ENCODE assay signal across 8 mouse cellular contexts in the genomic region with DNA sequence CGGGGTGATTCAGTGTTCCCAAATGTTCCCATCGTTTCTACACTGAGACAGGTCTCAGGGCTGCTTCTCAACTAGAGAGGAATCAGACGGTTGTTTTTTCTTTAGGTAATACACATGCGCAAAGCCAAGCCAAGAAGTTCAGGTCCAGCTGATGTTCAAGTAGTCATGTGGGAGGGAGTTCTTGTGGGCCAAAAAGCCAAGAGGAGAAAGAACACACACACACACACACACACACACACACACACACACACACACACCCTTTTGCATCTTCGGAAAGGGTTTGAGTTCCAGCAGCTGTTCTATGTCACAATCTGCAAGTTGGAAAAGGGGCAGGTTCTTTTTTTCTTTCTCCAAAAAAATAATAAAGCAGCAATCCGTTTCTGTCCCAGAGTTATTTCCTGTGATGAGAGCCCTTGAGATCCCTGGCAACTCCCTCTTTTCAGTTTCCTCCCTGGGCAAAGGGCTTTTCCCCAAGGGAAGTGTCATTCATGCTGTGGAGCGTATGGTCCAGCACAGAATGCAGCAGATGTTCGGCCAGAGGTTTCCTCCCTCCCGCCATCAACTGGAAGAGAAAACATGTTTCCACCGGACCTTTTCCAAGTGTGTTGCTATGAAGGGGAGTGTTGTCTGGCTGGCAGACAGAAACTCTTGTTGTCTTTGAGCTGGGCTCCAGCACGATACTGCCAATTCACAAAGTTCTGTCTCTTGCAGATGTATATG. TPM values are rescaled to one million over a fixed set of nuclear protein-coding genes. Genes with fewer than 3 reads are reported as not detected.
DNase-seq lines count a peak whose midpoint lies in the region; ATAC-seq lines count a peak whose summit lies in the region.

No protein-coding gene starts in this region.

- H3K4me3 ChIP-seq in neural tube, embryonic 12.5 days, result no peak overlapping the region
- H3K4me3 ChIP-seq in heart, embryonic 12.5 days, result peak overlapping the region; percentile 30

- DNase-seq in neural tube, embryonic 10.5 days (ENCODE audit: extremely low spot score, low spot score), result no peak
- DNase-seq in kidney, postnatal 14 days, result peak; percentile 86
- DNase-seq in ovary, postnatal 36 days (ENCODE audit: low spot score), result peak; percentile 18
- no peak for DNase-seq in layer of hippocampus, postnatal 25 days (ENCODE audit: extremely low spot score in 1 of 2, low spot score in 1 of 2)
- DNase-seq in thymus, postnatal 36 days, result no peak

- H3K9me3 ChIP-seq in neural tube, embryonic 12.5 days, result no peaks in the 10 kb centered on the region
- H3K9me3 ChIP-seq in heart, embryonic 12.5 days (replicated peaks), result no peaks in the 10 kb centered on the region

- H3K4me2 ChIP-seq in neural tube, embryonic 12.5 days (replicated peaks), result 0 out of 2 replicates have a peak overlapping the region, but pooled peaks have one; percentile 18
- H3K4me2 ChIP-seq in heart, embryonic 12.5 days, result peak overlapping the region; percentile 67

- no peaks in the 10 kb centered on the region for H3K4me1 ChIP-seq in neural tube, embryonic 12.5 days
- peaks cover 16% of the 10 kb centered on the region for H3K4me1 ChIP-seq in heart, embryonic 12.5 days (replicated peaks)

- ATAC-seq in neural tube, embryonic 12.5 days (ENCODE audit: low FRiP score, low read depth), result no peak
- peak; percentile 78 for ATAC-seq in heart, embryonic 12.5 days (ENCODE audit: insufficient number of reproducible peaks, low FRiP score)
- ATAC-seq in erythroid progenitor cell, adult 5-6 weeks (replicated peaks; ENCODE audit: low FRiP score, poor library complexity, severe bottlenecking), result no peak

- H3K27ac ChIP-seq in neural tube, embryonic 12.5 days, result no peak overlapping the region
- peak overlapping the region; percentile 73 for H3K27ac ChIP-seq in heart, embryonic 12.5 days (ENCODE audit: poor library complexity, severe bottlenecking)

- H3K9ac ChIP-seq in neural tube, embryonic 12.5 days, result no peak overlapping the region
- H3K9ac ChIP-seq in heart, embryonic 12.5 days, result peak overlapping the region; percentile 52; the same call in 1 of the 2 replicates

- 56% methylated on average over 11 of the region's 11 CpGs for WGBS in neural tube, embryonic 12.5 days
- 32% methylated on average over 11 of the region's 11 CpGs for WGBS in heart, embryonic 12.5 days

- H3K36me3 ChIP-seq in neural tube, embryonic 12.5 days, result no peaks in the 10 kb centered on the region
- no peaks in the 10 kb centered on the region for H3K36me3 ChIP-seq in heart, embryonic 12.5 days

- H3K27me3 ChIP-seq in neural tube, embryonic 12.5 days (replicated peaks), result peaks cover 18% of the 10 kb centered on the region; the same call in 1 of the 2 replicates
- no peaks in the 10 kb centered on the region for H3K27me3 ChIP-seq in heart, embryonic 12.5 days (replicated peaks)

RNA-seq across cellular contexts. Expression of a gene that starts 10.7 kb away (rescaled TPM):
- 32.8 and 36.6 TPM in 2 replicates for polyA plus RNA-seq in neural tube, embryonic 12.5 days (2016; fragmentation: Nextera tagmentation; extraction: Ambion mirVana)
- 65.6 and 68.1 TPM in 2 replicates for polyA plus RNA-seq in heart, embryonic 12.5 days (2016; fragmentation: Nextera tagmentation; extraction: Ambion mirVana)
- total RNA-seq in layer of hippocampus, postnatal 25 days (2021), result 10 to 100 TPM; 10.4 to 12.1 TPM
- total RNA-seq in erythroid progenitor cell, adult 5-6 weeks (2015; ENCODE audit: low replicate concordance), result 9.0 and 23.1 TPM in 2 replicates
- total RNA-seq in erythroid progenitor cell, adult 5-6 weeks (2017; ENCODE audit: low replicate concordance), result 17.5 and 22.3 TPM in 2 replicates

Comparison
In these comparisons a context has a peak if more than half of its experiments do, and no peak if none do; other contexts are left out.
1. DNase-seq: peak in kidney, postnatal 14 days (single experiment) and ovary, postnatal 36 days (single experiment); none in neural tube, embryonic 10.5 days (single experiment), layer of hippocampus, postnatal 25 days (0 of 2) and thymus, postnatal 36 days (0 of 2).